Mouse (Mus musculus) CD8-positive naive resting alpha-beta T cell, adult 57 days (primary cell): ENCODE results near the gene Kitl. TPM values are rescaled to one million over a fixed set of nuclear protein-coding genes. Genes with fewer than 3 reads are reported as not detected.

Source experiments
- total RNA-seq: library from RNA; stranded (reverse); gene quantifications from one replicate; pipeline ENCODE4 v1.2.4, GENCODE M21; 2023

Gene Kitl
- total RNA-seq = not detected

DNA sequence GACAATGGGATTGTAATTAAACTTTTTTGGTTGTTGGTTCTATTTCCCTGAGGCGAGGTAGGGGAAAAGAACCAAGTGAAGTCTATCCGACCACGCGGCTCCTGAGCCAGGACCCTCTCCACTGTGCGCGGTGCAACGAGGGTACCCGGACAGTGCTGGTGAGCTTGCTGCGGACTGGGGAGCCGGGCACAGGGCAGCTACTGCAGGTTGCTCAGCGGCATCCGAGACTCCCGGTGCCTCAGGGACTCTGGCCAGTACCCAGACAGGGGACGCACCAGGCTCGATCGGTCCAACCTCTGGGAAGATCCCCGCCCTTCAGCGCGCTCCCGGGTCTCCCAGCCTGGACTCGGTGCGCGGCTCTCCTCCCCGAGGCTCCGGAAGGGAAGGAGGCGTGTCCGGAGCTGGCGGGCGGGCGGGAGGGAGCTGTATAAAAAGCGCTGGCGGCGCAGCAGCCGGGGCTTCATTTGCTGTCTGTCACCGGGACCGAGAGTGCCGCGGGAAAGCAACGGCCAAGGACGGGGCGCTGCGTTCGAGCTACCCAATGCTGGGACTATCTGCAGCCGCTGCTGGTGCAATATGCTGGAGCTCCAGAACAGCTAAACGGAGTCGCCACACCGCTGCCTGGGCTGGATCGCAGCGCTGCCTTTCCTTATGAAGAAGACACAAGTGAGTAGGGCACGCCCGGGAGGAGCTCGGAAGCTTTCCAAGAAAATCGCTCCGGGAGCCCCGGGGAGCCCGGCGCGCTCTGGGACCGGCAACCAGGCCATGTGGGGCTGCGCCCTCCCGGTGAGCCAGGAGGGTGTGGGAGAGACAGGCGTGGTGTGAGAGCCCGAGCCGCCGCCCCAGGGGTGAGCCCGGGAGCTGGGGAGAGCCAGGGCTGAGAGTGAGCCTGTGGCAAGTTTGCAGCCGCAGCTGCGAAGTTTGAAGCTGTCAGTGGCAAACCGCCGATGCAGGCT lies at the start of gene Kitl:
Gene Kitl (plus strand): TSS at position 261 of the 956 bp plus-strand sequence.

